Mouse (Mus musculus): Measurements from ENCODE around the gene Gm14698. TPM values are rescaled to one million over a fixed set of nuclear protein-coding genes. Genes with fewer than 3 reads are reported as not detected.
A peak's percentile ranks its signal among the peaks of the same experiment; 100 is the strongest.
"Not testable (repeated sequence)": the region's sequence is repeated elsewhere in the genome, so short reads cannot be mapped to it uniquely, and the experiment has no call there.

Gene Gm14698
- polyA plus RNA-seq (2015; fragmentation: Nextera tagmentation; extraction: Ambion mirVana), result 4.1 and 4.2 TPM in 2 replicates

GRCm38 (mm10) chrX:68821059-68821458 lies at the start of gene Gm14698:
TSS of gene Gm14698 (plus strand) at chrX:68821093.
- peak within 1 kb of the TSS; percentile 41 for H3K4me2 ChIP-seq (ENCODE audit: low read length)
- 0 out of 2 replicates have a peak within 1 kb of the TSS, but pooled peaks have one; percentile 11 for H3K4me3 ChIP-seq (replicated peaks; ENCODE audit: low read depth, low read length)
- peak; percentile 18 for DNase-seq (ENCODE audit: low spot score)
- ATAC-seq (replicated peaks; ENCODE audit: low FRiP score, low read depth), result peak; percentile 71
- H3K4me1 ChIP-seq (replicated peaks; ENCODE audit: insufficient read depth, low read length); H3K27ac ChIP-seq; H3K36me3 ChIP-seq (ENCODE audit: insufficient read depth, low read length); H3K9me3 ChIP-seq (replicated peaks; ENCODE audit: low read length); H3K27me3 ChIP-seq (ENCODE audit: insufficient read depth, low read length); H3K9ac ChIP-seq (ENCODE audit: low read depth, low read length): not testable (repeated sequence)
- WGBS, result 27% methylated on average over 27 of the region's 36 CpGs

DNA sequence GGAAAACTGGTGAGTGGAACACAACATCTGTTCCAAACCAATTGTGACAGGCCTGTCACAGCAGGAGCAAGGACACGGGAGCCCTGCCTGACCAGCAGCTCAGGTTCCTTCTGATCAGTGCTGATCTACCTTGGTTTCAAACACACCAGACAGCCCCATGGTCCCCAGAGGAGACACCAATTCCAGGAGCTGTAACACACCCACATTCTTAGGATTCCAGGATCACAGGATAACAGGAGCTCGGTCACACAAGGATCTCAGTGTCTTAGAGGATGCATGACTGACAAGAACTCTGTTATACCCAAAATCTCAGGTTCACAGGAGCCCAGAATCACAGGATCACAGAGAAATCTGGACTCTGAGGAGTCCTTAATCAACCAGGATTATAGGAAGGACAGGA lies 444 bp upstream of the Gm14698 start:
- H3K27ac ChIP-seq; DNase-seq (ENCODE audit: low spot score); H3K4me1 ChIP-seq (replicated peaks; ENCODE audit: insufficient read depth, low read length); H3K27me3 ChIP-seq (ENCODE audit: insufficient read depth, low read length); H3K36me3 ChIP-seq (ENCODE audit: insufficient read depth, low read length); ATAC-seq (replicated peaks; ENCODE audit: low FRiP score, low read depth); H3K9me3 ChIP-seq (replicated peaks; ENCODE audit: low read length); H3K9ac ChIP-seq (ENCODE audit: low read depth, low read length); H3K4me3 ChIP-seq (replicated peaks; ENCODE audit: low read depth, low read length): not testable (repeated sequence)
- H3K4me2 ChIP-seq (ENCODE audit: low read length), result 0 out of 2 replicates have a peak overlapping the region, but pooled peaks have one; percentile 41
- WGBS, result 36% methylated on average over 2 of the region's 2 CpGs

DNA sequence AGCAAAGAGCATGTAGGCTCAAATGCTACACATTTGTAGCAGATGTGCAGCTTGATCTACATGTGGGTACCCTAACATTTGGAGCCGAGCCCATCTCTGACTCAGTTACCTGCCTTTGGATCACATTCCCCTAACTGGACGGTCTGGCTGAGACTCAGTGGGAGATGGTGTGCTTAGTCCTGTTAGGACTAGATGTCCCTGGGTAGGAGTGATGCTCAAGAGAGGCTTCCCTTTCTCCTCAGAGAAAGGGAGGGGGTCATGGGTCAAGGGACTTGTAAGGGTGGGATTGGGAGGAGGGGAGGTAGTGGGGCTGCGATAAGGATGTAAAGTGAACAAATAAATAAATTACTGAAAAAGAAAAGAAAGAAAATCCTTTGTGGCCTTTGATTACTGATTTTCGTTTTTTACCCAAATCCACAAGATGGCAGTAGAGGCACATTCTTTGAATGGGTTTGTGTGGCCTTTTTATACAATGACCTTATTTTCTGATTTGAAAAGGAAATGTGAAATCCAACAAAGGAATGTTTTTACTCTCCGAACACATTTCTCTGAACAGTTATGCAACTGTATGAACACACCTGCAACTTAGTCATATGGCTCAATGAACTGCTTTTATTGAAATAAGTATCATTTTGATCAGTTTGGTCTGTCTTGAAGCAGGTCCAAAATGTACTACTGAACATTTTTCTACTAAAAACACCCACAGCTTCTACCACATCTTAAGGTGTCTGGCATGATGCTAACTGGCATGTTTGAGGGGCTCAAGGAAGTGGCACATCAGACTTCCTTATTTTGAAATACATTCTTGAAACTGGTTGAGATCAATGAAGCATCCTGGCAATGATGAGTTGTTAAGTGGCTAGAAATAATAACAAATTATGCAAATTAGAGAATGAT lies 18.9 kb downstream of the Gm14698 start:
- ATAC-seq (replicated peaks; ENCODE audit: low FRiP score, low read depth) (no peak), DNase-seq (ENCODE audit: low spot score) (peak; percentile 35)
- H3K27ac ChIP-seq, result no peak overlapping the region
- no peak overlapping the region for H3K4me3 ChIP-seq (replicated peaks; ENCODE audit: low read depth, low read length)
- WGBS, result 33% methylated on average over 5 of the region's 5 CpGs
- TF ChIP-seq CTCF (IDR thresholded peaks at IDR 0.05; ENCODE audit: low read depth), result peak; percentile 70
- H3K9ac ChIP-seq (ENCODE audit: low read depth, low read length), result no peak overlapping the region
- no peaks in the 10 kb centered on the region for H3K27me3 ChIP-seq (ENCODE audit: insufficient read depth, low read length)
- no peaks in the 10 kb centered on the region for H3K36me3 ChIP-seq (ENCODE audit: insufficient read depth, low read length)
- H3K9me3 ChIP-seq (replicated peaks; ENCODE audit: low read length), result no peaks in the 10 kb centered on the region
- H3K4me2 ChIP-seq (ENCODE audit: low read length), result no peak overlapping the region
- no peaks in the 10 kb centered on the region for H3K4me1 ChIP-seq (replicated peaks; ENCODE audit: insufficient read depth, low read length)

GRCm38 (mm10) chrX:68865145-68865544 lies 44.3 kb downstream of the Gm14698 start:
- Histone ChIP-seq H3K9ac (ENCODE audit: low read depth, low read length) (no peak overlapping the region), H3K27ac (no peak overlapping the region), H3K9me3 (replicated peaks; ENCODE audit: low read length) (no peaks in the 10 kb centered on the region), H3K36me3 (ENCODE audit: insufficient read depth, low read length) (no peaks in the 10 kb centered on the region), H3K4me1 (replicated peaks; ENCODE audit: insufficient read depth, low read length) (no peaks in the 10 kb centered on the region), H3K4me2 (ENCODE audit: low read length) (no peak overlapping the region), H3K27me3 (ENCODE audit: insufficient read depth, low read length) (no peaks in the 10 kb centered on the region), H3K4me3 (replicated peaks; ENCODE audit: low read depth, low read length) (no peak overlapping the region)
- TF ChIP-seq CTCF (IDR thresholded peaks at IDR 0.05; ENCODE audit: low read depth), result no peak
- WGBS, result 44% methylated on average over 2 of the region's 2 CpGs
- no peak for ATAC-seq (replicated peaks; ENCODE audit: low FRiP score, low read depth)
- no peak for DNase-seq (ENCODE audit: low spot score)

Other genes with a start within 250 kb of the Gm14698 start
- 34.6 and 37.3 TPM in 2 replicates for gene Fmr1, start 142.6 kb upstream of the Gm14698 start, polyA plus RNA-seq (2015; fragmentation: Nextera tagmentation; extraction: Ambion mirVana)
- 0.20 and 0.22 TPM in 2 replicates for gene Fmr1nb, start 59.3 kb upstream of the Gm14698 start, polyA plus RNA-seq (2015; fragmentation: Nextera tagmentation; extraction: Ambion mirVana)
- not detected in 2 replicates for gene Gm6812, start 72.0 kb downstream of the Gm14698 start, polyA plus RNA-seq (2015; fragmentation: Nextera tagmentation; extraction: Ambion mirVana)